Mouse (Mus musculus): ENCODE data around the gene Qrfpr.

Gene Qrfpr

GRCm38 (mm10) chr3:36150934-36151686 is 71.0 kb downstream of the Qrfpr start, which contains the start of gene D3Ertd254e:
Gene D3Ertd254e, plus strand, starts transcription at chr3:36151017.
- in situ Hi-C loops (cut with MseI, MboI): no loop called here

- in situ Hi-C loops (cut with MseI, MboI): no loop called here
These were observed 71.6 kb downstream of the Qrfpr start for GRCm38 (mm10) chr3:36150537-36150933.

- in situ Hi-C loops (cut with MseI, MboI): loop anchor here in 1 of 2 experiments (10.0 kb wide), 1 partner anchor 164 kb away; no protein-coding TSS in a partner anchor
These were observed 83.1 kb downstream of the Qrfpr start for GRCm38 (mm10) chr3:36138996-36139395.

- in situ Hi-C loops (cut with MseI, MboI): loop anchor here in 1 of 2 experiments (10.0 kb wide), 1 partner anchor 163 kb away; no protein-coding TSS in a partner anchor
These were observed 83.9 kb downstream of the Qrfpr start for GRCm38 (mm10) chr3:36138171-36138660.

GRCm38 (mm10) chr3:36137560-36137959 is 84.6 kb downstream of the Qrfpr start:
- in situ Hi-C loops (cut with MseI, MboI): loop anchor here in 1 of 2 experiments (10.0 kb wide), 1 partner anchor 163 kb away; no protein-coding TSS in a partner anchor

- in situ Hi-C loops (cut with MseI, MboI): loop anchor here in 1 of 2 experiments (10.0 kb wide), 1 partner anchor 161 kb away; no protein-coding TSS in a partner anchor
These were observed 86.0 kb downstream of the Qrfpr start for GRCm38 (mm10) chr3:36136152-36136551.

Measured in mouse trophoblast stem cell (cell line).